Mouse (Mus musculus): ENCODE data around the gene Myadml2.
A peak's percentile ranks its signal among the peaks of the same experiment; 100 is the strongest.

Gene Myadml2

GRCm38 (mm10) chr11:120660301-120661075, 12.5 kb upstream of the Myadml2 start:
- no peak for DNase-seq (ENCODE audit: low spot score)

GRCm38 (mm10) chr11:120659509-120660300, 11.7 kb upstream of the Myadml2 start:
- DNase-seq (ENCODE audit: low spot score) = no peak

DNA sequence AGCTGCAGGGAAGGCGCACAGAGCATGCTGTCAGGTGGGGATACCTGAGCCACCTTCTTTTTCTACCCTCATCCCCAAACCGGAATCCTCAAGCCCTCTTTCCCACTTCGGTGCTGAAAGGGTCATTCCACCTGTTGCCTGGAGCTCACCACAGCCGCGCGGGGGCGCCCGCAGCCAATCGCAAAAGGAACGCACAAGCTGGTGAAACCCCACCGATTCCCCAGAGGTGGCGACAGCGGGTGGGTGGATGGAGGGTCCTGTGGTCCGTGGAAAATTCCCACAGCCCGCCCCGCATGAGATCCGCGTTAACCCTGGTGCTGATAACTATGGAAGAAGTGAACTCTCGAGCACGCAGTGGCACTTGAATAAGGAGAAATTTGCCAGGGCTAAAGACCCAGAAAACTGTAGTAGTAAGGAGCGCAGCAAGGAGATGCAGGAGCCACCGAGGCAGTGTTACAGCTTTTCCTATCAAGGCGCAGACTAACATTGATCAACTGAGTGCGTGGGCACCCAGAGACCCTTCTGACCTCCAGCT, 11.0 kb upstream of the Myadml2 start:
- peak; percentile 75 for DNase-seq (ENCODE audit: low spot score)

GRCm38 (mm10) chr11:120657301-120657700, 9.3 kb upstream of the Myadml2 start:
- no peak for DNase-seq (ENCODE audit: low spot score)

DNA sequence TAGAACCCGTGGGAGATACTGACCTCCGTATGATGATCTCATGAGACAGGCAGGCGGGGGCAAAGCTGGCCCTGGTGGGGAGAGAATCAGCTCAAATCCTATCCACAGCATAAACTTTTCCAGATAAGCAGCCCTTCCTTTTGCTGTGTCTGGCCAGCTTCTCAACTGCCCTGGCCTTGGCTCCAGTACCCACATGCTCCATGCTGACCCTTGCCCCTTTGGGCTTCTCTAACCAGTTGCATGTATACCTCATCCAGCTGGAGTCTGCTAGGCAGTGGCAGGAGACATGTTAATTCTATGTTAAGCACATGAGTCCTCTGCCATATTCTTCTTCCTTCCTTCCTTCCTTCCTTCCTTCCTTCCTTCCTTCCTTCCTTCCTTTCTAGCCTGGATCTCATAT, 6.8 kb upstream of the Myadml2 start:
- no peak for DNase-seq (ENCODE audit: low spot score)

GRCm38 (mm10) chr11:120651872-120652271, 3.9 kb upstream of the Myadml2 start:
- DNase-seq (ENCODE audit: low spot score) = no peak

- DNase-seq (ENCODE audit: low spot score) = no peak
Measured at GRCm38 (mm10) chr11:120647047-120647830, 719 bp downstream of the Myadml2 start.

- DNase-seq (ENCODE audit: low spot score) = peak; percentile 93
Measured at GRCm38 (mm10) chr11:120643601-120643987, 4.4 kb downstream of the Myadml2 start, which contains the start of gene Pycr1. Pycr1 (minus strand) TSS chr11:120643769.

DNA sequence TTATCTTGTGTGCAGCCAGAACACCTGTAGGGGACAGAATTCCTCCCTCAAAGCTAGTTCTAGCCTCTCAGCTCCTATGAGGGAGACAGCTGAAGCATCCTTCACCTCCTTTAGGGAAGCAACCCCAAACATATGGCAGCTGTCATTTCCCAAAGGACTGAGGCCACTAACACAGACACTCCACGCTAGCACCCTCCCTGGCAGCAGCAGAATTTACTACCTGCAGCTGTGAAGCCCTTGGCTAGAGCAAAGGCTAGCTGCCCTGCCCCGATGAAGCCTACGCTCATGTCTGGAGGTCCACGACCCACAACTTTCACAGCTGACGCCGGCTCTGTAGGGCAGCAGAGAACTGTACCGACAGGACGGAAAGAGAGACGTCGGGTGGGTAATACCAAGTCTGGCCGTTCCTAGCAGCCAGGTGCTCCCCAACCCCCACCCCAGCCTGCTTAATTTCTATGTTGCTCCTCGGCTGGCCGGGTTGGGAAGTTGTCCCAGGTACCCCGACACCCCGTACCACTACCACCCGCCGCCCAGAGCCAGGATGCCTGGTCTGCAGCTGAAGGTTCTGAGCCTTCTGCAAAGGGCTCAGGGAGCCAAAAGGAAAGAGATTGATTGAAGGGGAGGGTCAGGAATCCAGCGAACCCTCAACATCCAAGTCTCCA, 4.9 kb downstream of the Myadml2 start:
- no peak for DNase-seq (ENCODE audit: low spot score)

DNA sequence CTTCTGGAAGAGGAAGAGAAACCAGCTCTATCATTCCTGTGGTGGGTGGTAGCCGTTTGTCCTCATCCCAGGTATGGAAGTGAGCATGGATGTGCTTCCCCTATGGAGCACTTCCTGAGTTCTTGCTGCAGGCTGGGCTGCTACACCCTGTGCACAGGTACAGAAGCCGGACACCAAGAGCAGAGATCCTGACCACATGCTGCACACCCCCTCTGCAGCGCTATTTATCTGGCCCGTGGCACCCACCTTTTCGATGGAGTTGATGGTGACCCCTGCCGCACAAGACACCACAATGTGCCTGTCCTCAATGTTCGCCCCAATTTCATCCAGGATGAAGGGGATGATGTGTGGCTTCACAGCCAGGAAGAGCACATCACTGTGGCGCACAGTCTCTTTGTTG, 6.1 kb downstream of the Myadml2 start:
- no peak for DNase-seq (ENCODE audit: low spot score)

GRCm38 (mm10) chr11:120641255-120641654, 6.7 kb downstream of the Myadml2 start:
- no peak for DNase-seq (ENCODE audit: low spot score)

- DNase-seq (ENCODE audit: low spot score) = no peak
Measured at GRCm38 (mm10) chr11:120634810-120635209, 13.1 kb downstream of the Myadml2 start.

DNA sequence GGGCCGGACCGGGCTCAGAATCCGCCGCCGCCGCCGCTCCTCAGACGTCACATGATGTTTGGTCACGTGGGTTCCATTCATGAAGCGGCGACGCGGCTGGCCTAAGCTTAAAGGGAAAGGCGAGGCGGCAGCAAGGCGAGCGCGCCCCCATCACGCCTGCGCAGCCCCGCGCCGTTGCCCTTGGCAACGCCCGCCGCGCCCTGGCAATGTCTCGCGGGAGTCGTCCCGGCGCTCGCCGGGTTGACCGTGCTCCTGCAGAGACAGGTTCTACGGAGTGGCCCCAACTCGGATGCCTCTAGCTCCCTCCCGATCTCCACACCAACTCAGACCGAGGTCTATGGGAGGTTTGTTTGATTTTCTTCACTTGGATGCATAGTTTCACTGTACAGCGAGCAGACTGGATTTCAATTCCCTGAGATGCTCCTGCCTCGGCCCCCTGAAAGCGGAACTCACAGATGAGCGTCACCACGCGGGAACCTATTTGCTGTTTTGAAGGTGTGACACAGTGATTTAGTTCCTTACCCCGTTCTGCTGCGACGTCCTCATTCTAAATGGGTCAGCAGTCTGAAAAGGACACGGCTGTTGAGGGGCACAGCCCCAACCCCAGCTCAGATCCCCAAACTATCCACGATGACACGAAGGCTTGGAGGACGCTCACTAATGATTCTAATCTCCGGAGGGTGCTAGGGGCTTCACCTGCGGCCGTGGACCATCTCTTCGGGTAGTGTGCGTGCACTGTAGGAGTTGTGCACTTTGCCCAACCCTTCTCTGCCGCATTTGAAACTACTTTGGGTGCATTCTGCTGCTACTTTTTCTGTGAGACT, 14.2 kb downstream of the Myadml2 start, which contains the start of gene Mafg:
TSS of gene Mafg (minus strand) at position 81 of the 824 bp plus-strand sequence.
- DNase-seq (ENCODE audit: low spot score) = peak; percentile 94

DNA sequence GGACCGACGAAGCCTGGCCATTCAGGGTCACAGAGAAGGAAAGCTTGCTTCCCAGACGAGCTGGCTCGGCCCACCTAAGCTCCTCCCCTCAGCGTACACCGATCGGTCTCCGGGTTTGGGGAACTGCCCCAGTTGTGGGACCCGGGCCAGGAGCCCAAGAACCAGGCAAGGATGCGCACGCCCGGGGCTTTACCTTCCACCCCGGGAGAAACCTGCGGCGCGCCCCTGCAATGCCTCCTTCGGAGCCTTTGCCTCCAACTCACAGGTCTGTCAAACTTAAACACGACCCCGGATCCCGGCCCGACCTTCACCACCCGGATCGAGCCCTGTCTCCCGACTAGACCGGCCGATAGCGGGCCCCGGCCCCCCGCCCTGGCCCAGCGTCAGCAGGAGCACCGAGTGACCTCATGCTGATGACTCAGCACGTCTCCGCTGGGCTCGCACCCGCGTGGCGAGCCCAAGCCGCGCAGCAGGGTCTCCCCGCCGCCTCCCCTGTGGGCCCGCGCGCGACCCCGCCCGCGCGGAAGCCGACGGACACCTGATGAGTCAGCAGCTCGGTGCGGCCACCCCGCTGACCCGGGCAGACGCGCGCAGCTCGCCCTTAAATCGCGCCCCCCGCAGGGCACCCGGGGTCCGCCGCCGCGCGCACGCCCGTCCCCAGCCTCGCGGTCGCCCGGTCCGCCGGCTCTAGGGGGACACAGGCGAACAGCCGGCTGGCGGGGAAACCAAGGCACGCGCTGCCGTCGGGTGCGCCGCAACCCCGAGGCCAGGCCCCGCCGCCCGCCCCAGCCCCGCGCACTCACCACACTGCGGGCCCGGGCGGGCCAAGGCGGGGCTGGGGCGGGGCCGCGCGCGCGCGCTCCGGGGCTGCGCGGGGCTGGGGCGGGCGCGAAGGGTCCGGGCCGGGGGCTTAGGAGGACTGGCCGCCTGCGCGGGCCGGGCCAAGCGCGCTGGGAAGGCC, 15.1 kb downstream of the Myadml2 start:
- DNase-seq (ENCODE audit: low spot score) = peak; percentile 70

DNA sequence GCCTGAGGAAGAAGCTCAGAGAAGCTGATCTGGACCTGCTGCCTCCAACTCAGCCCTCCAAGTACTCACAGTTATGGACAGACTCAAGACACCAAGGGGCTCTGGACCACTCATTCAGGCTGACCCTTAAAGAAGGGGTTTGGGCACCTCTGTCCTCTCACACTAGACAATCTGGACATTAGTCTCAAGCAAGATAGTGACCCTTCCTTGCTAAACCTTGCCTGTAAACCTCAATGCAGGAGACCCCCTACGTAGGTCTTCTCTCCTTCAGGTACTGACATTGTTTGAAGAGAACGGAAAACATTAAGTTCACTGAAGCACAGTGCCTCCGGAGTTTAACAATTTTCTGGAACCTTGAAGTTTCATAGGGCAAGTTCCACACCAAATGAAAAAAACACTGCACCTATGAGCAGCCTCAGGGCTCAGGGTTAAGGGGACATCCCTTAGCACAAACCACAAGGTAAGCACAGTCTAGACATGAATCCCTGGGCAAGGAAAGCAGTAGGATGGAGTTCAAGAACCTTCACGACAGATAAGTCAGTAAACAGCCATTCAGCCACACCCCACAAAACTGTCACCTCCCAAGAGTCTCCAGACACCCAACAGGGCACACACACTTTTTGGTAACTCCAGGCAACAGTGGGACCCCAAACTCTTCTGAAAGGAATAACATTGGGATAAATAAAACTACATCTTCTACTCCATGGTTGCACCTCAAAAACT, 16.1 kb downstream of the Myadml2 start:
- DNase-seq (ENCODE audit: low spot score) = peak; percentile 3

- peak; percentile 14 for DNase-seq (ENCODE audit: low spot score)
Measured at GRCm38 (mm10) chr11:120630881-120631725, 16.9 kb downstream of the Myadml2 start.

DNA sequence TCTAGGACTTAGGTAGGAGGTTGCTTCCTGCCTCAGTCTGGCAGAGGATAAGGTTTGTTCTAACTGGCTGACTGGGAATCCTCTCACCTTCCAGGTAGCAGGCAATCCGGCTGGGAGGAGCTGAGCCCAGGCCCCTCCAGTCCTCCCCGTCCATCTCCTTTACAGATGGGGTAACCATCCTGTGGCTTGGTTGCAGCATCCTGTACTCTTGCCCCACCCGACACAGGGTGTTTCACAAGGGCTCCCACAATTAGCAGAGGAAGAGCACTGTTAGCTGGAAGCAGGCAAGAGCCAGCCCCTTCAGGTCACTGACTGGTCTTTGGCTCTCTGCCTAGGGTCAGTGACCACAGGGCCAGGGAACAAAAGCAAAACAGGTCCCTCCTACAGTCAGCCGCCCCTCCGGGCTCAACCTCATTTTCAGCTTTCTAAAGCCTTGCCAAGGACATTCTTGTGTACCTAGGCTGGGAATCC, 17.5 kb downstream of the Myadml2 start:
- DNase-seq (ENCODE audit: low spot score) = peak; percentile 15

DNA sequence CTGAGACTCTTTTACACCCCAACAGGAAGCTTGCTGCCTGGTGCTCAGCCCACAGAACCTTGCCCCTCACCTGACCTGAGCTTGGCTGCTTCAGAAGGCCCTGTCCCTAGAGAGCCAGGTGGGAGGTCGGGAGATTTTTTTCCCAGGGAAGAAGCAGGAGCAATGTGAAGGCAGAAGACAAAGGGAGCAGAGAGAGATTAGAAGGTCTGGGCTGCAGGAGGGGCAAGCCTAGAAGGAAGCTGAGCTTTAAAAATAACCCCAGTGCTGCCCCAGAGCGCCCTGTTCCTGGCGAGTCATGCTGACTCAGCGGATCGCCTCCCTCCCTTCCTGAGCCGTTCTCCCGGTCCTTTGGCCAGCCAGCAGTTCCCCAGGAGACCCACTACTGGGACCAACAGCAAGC, 18.0 kb downstream of the Myadml2 start:
- peak; percentile 9 for DNase-seq (ENCODE audit: low spot score)

All from layer of hippocampus, adult 11-12 months (tissue).